Mouse (Mus musculus): ENCODE results near the gene Svep1. TPM values are rescaled to one million over a fixed set of nuclear protein-coding genes. Genes with fewer than 3 reads are reported as not detected.

Svep1 gene
- polyA plus RNA-seq, 1 experiment from 2014 or later, result 0.56 TPM

DNA sequence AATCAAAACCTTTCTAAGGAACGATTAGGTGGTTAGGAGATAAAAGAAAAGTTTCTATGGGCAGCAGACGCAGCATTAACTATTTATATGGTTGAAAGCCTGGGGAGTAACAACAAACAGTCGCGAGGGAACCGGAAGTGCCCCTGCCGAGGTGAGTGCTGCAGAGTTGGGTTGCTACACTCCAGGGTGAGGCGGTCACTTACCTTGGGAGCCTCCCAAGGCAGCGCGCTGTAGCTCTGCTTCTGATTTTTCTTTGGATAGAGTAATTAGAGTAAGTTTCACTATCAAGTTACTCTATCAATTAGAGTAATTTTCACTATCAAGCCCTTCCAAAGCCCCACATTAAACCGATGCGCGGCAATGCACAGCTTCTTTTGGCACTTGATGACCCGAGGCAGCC lies 172.0 kb downstream of the Svep1 start:
- no peaks in the 10 kb centered on the region for H3K9me3 ChIP-seq
- H3K27me3 ChIP-seq, result no peaks in the 10 kb centered on the region
- H3K4me2 ChIP-seq, result peak overlapping the region; percentile 38
- H3K36me3 ChIP-seq, result no peaks in the 10 kb centered on the region
- 50% methylated on average over 13 of the region's 13 CpGs for whole genome bisulfite sequencing
- no peaks in the 10 kb centered on the region for H3K4me1 ChIP-seq (replicated peaks)
- no peak overlapping the region for H3K9ac ChIP-seq
- H3K27ac ChIP-seq (replicated peaks), result no peak overlapping the region
- no peak overlapping the region for H3K4me3 ChIP-seq
- no peak for ATAC-seq (ENCODE audit: low read depth)

GRCm38 (mm10) chr4:58032714-58033113 lies 173.9 kb downstream of the Svep1 start:
- Histone ChIP-seq H3K27ac (replicated peaks) (no peak overlapping the region), H3K9me3 (no peaks in the 10 kb centered on the region), H3K4me1 (replicated peaks) (no peaks in the 10 kb centered on the region), H3K36me3 (no peaks in the 10 kb centered on the region), H3K4me3 (no peak overlapping the region), H3K27me3 (no peaks in the 10 kb centered on the region), H3K4me2 (no peak overlapping the region), H3K9ac (no peak overlapping the region)
- no peak for ATAC-seq (ENCODE audit: low read depth)
- 91% methylated on average over 1 of the region's 1 CpGs for WGBS

- ATAC-seq (ENCODE audit: low read depth), result no peak
- WGBS, result 93% methylated on average over 5 of the region's 5 CpGs
- no peaks in the 10 kb centered on the region for H3K9me3 ChIP-seq
- H3K4me3 ChIP-seq, result no peak within 1 kb of the TSS
- no peaks in the 10 kb centered on the region for H3K36me3 ChIP-seq
- no peak within 1 kb of the TSS for H3K9ac ChIP-seq
- H3K27ac ChIP-seq (replicated peaks), result no peak within 1 kb of the TSS
- H3K4me1 ChIP-seq (replicated peaks), result no peaks in the 10 kb centered on the region
- H3K27me3 ChIP-seq, result no peaks in the 10 kb centered on the region
- H3K4me2 ChIP-seq, result no peak within 1 kb of the TSS
Observed at GRCm38 (mm10) chr4:58009024-58009423, 197.6 kb downstream of the Svep1 start, which contains the start of gene Txndc8. Txndc8 (minus strand) TSS chr4:58009124.

GRCm38 (mm10) chr4:58003501-58003900 lies 203.2 kb downstream of the Svep1 start:
- Histone ChIP-seq H3K4me2 (no peak overlapping the region), H3K27me3 (no peaks in the 10 kb centered on the region), H3K27ac (replicated peaks) (no peak overlapping the region), H3K9ac (no peak overlapping the region), H3K36me3 (no peaks in the 10 kb centered on the region), H3K4me3 (no peak overlapping the region), H3K9me3 (no peaks in the 10 kb centered on the region), H3K4me1 (replicated peaks) (no peaks in the 10 kb centered on the region)
- no peak for ATAC-seq (ENCODE audit: low read depth)
- WGBS, result 60% methylated on average over 3 of the region's 3 CpGs

Other genes starting within 250 kb of the Svep1 start
- gene Txndc8, start 197.7 kb downstream of the Svep1 start, polyA plus RNA-seq (2015; fragmentation: Nextera tagmentation; extraction: Ambion mirVana), result not detected in 2 replicates
- gene Musk, start 79.1 kb upstream of the Svep1 start, polyA plus RNA-seq (2015; fragmentation: Nextera tagmentation; extraction: Ambion mirVana), result 0.57 and 1.1 TPM in 2 replicates